Mouse (Mus musculus) hindbrain, embryonic 10.5 days (tissue): ENCODE measurements around the gene Mms19. TPM values are rescaled to one million over a fixed set of nuclear protein-coding genes. Genes with fewer than 3 reads are reported as not detected.

ENCODE experiments used
- DNase-seq: peaks from one replicate; pipeline ENCODE4 v3.0.0-alpha.2; 2017; ENCODE audit warnings: low spot score
- H3K27ac ChIP-seq: fragments of 300-500 bp; sonication (generic); 2 replicates; pipeline ENCODE4 v1.5.1; 2016; ENCODE audit warnings: mild to moderate bottlenecking, moderate library complexity
- H3K27me3 ChIP-seq: fragments of 300-500 bp; sonication (generic); 2 replicates; pipeline ENCODE4 v1.6.1; 2016; ENCODE audit warnings: mild to moderate bottlenecking; ENCODE audit not compliant: poor library complexity, insufficient read depth, severe bottlenecking
- H3K36me3 ChIP-seq: fragments of 300-500 bp; sonication (generic); 2 replicates; pipeline ENCODE4 v1.6.1; 2016; ENCODE audit warnings: mild to moderate bottlenecking, moderate library complexity
- H3K4me1 ChIP-seq: fragments of 300-500 bp; sonication (generic); replicated peaks from 2 replicates; pipeline ENCODE4 v1.6.1; 2016; ENCODE audit warnings: mild to moderate bottlenecking
- H3K4me3 ChIP-seq: fragments of 300-500 bp; sonication (generic); 2 replicates; pipeline ENCODE4 v1.5.1; 2016; ENCODE audit warnings: mild to moderate bottlenecking, moderate library complexity
- H3K9me3 ChIP-seq: fragments of 300-500 bp; sonication (generic); 2 replicates; pipeline ENCODE4 v1.6.1; 2016; ENCODE audit warnings: mild to moderate bottlenecking, moderate library complexity
- WGBS: fragments of 180-500 bp; shearing (Covaris S2); methylation state at CpG from one replicate; pipeline ENCODE4 v1.1.7; 2016; 5-methylcytosine and 5-hydroxymethylcytosine counted together
- polyA plus RNA-seq: library from polyadenylated mRNA; unstranded; fragments of >200 nt; fragmentation: Nextera tagmentation; extraction: Ambion mirVana; gene quantifications from 2 replicates; pipeline ENCODE4 v1.2.1, GENCODE M21; 2016

Gene Mms19
- polyA plus RNA-seq, 1 experiment from 2014 or later: 39.5 TPM

DNA sequence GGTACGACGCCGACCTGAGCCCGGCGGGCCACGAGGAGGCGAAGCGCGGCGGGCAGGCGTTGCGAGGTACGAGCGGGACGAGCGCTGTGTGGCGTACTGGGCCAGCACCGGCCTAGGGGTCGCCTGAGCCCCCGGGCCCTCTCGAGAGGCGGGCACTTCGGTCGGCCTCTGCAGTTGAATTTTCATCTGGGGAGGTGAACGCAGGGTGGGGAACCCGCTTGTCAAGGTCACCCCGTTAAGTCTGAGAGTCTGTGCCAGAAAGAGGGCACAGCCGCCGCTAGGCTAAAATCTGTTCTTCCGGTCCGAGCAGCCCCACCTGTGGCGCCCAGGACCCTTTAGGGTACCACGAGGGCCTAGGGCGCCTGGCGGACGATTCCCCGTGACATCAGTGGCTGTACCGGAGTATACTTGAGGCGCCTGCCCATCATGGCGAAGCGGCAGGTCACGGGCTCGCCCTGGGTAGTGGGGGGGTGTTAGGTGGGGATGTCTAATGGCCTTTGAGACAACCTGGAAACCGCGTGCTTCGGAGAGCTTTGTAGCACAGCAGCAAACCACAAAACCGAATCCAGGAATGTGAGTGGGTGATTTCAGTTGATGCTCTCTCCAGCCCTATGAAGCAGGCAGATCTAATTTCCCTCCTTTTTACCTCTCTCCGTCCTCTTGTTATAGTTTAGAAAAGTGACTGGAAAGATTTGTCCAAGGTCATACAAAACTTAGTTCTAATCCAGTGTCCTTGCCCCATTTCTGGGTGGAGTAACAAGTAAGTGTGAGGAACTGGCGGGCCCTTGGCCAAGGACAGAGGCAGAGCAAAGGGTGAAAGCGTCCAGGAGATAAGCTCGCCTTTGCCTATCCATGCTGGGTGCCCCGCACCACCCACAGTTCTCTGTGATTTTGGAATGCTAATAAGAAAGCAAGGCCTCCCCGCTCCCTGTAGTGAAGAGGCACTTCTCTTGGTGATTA lies 68.6 kb downstream of the Mms19 start:
- H3K36me3 ChIP-seq: peaks cover 41% of the 10 kb centered on the region
- no peaks in the 10 kb centered on the region for H3K27me3 ChIP-seq
- H3K9me3 ChIP-seq: no peaks in the 10 kb centered on the region
- peak; percentile 62 for DNase-seq
- peaks cover 18% of the 10 kb centered on the region for H3K4me1 ChIP-seq
- H3K4me3 ChIP-seq: peak overlapping the region; percentile 97
- WGBS: under 1% methylated on average over 53 of the region's 53 CpGs
- peak overlapping the region; percentile 97 for H3K27ac ChIP-seq

DNA sequence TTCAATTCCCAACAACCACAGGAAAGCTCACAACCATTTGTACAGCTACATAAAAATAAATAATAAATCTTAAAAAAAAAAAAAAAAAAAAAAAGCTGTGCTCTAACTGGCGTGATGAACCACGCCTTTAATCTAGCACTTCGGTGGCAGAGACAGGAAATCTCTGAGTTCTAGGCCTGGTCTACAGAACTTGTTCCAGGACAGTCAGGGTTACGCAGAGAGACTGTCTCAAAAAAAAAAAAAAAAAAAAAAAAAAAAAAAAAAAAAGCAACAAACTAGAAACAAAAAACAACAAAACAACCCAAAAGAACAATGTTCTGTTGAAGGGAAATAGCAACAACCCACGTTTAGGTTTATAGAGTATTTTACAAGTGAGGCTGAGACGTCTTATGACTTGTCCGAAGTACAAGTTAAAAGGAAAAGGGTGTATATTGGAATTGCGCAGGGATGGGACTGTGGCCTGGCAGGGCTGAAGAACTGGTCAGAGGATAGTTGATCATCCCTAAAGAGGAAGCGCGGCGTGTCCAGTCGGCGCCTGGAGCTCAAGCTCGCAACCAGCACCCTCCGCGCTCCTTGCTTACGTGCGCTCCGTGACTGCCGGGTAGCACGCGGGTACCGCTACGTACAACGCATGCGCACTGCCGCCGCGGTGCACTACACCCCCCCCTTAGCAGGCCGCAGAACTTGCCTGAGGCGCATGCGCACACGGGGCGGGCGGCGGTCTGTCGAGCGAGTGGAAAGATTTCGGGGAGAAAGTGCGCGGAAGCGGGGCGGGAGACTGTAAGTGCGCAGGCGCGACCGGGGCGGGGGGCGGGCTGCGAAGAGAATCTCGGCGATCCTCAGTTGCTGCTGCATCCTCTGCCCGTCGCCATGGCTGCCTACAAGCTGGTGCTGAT lies 69.5 kb downstream of the Mms19 start, which contains the start of gene Pgam1:
Gene Pgam1, plus strand, starts transcription at position 746 of the 896 bp plus-strand sequence.
- peaks cover 32% of the 10 kb centered on the region for H3K36me3 ChIP-seq
- 7% methylated on average over 54 of the region's 54 CpGs for WGBS
- no peaks in the 10 kb centered on the region for H3K9me3 ChIP-seq
- H3K27me3 ChIP-seq: no peaks in the 10 kb centered on the region
- peak within 1 kb of the TSS; percentile 97 for H3K27ac ChIP-seq
- H3K4me3 ChIP-seq: peak within 1 kb of the TSS; percentile 97
- peak; percentile 99 for DNase-seq
- peaks cover 18% of the 10 kb centered on the region for H3K4me1 ChIP-seq

DNA sequence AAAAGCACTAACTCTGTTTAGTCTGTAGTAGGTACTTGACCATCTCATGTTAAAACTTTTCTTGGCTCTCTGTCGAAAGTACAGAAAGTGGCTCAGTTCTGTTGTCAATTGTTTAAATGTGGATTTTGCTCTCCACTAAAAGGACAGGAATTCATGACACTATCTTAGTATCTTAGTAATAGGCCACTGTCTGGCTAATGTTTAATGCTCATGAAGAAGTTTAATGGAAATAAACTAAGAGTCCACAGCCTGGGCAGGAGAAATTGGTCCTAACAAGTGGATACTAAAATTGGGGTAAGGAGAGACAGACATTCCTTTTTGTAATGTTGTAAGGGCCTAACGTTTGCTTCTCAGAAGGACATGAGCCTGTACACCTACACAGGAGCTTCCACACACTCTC lies 70.6 kb downstream of the Mms19 start:
- H3K4me1 ChIP-seq: peaks cover 18% of the 10 kb centered on the region
- no peaks in the 10 kb centered on the region for H3K27me3 ChIP-seq
- WGBS: 85% methylated on average over 2 of the region's 2 CpGs
- no peak overlapping the region for H3K4me3 ChIP-seq
- H3K36me3 ChIP-seq: peaks cover 21% of the 10 kb centered on the region
- DNase-seq: no peak
- H3K27ac ChIP-seq: no peak overlapping the region; the same call in 1 of the 2 replicates
- H3K9me3 ChIP-seq: no peaks in the 10 kb centered on the region

DNA sequence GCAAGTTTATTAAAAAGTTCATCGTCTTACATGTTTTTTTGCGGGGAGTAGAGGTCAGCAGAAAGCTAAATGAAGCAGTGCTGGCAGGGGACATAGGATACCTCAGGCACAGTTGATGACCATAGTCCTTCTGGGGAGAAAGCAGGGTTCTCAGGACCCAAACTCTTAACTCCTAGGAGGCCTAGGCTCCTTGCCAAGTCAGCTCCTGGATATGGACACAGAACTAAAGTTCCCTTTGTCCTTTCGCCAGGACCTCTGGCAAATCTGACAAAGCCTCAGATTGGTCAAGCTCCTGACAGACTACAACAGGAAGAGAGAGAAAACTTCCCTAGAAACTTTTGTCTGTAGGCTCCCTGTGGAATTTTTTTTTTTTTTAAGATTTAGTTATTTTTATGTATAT lies 72.2 kb downstream of the Mms19 start:
- Histone ChIP-seq H3K36me3 (peaks cover 5% of the 10 kb centered on the region), H3K4me3 (no peak overlapping the region), H3K4me1 (peaks cover 11% of the 10 kb centered on the region), H3K27ac (no peak overlapping the region), H3K27me3 (no peaks in the 10 kb centered on the region), H3K9me3 (no peaks in the 10 kb centered on the region)
- 92% methylated on average over 3 of the region's 3 CpGs for WGBS
- DNase-seq: no peak

DNA sequence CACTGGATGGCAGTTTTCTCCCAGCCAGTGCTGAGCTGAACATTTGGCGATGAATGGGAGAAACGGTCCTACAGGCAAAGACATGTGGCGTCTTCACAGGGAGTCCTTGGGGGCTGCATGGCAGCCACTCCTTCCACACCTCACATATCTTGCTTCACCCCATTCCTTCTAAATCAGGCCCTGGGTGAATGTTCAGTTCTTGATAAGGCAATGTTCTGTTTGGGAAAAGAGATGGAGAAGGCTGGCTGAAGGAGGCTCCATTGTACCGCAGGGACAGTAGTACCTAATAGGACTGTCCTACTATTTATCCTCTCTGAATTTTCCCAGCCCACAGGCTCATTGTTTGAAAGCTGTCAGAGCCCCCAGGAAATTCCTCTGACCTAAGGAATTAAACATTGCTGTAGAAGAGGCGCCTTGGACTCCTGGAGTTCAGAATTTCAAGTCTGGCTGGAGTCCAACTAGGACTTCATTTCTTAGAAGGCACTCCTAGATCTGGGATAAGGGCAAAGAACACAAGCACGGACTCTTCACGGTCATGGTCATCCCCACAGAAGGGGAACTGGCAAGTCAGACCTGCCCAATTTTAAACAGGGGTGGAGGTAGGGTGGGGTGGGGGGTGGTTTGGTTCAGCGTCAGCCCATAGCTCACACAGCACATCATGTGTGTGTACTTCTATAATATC lies 73.7 kb downstream of the Mms19 start:
- Histone ChIP-seq H3K27ac (no peak overlapping the region), H3K9me3 (no peaks in the 10 kb centered on the region), H3K36me3 (no peaks in the 10 kb centered on the region), H3K27me3 (no peaks in the 10 kb centered on the region), H3K4me1 (no peaks in the 10 kb centered on the region), H3K4me3 (no peak overlapping the region)
- DNase-seq: no peak
- 59% methylated on average over 8 of the region's 8 CpGs for WGBS

DNA sequence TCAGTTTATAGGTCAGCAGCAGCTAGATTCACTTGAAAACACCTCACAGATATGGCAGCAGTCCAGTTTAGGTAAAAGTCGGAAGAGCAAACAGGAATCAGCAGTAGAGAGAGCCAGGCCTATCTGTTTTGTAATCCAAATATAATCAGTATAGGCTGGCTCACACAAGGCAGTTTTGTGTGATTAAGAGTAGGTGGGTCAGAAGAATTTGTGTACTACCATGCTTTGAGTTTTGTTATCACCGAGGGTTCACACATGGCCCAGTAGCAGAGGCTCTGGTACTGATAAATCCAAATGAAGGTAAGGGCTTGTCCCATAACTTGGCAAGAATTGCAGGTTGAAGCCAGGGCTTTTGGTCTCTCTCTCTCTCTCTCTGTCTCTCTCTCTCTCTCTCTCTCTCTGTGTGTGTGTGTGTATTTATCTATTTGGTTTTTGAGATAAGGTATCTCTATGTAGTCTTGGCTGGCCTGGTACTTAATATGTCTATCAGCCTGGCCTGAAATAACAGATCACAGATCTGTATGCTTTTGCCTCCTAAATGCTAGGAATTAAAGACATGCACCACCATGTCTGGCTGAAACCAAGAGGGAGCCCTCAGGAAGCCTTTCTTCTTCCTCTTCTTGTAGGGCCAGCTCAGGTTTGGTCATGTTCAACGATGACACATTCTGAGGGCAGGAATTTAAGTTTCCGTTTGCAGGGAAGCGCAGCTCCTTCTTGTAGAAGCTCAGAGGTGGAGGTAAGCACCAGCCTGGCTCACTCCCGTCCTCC lies 74.5 kb downstream of the Mms19 start:
- no peaks in the 10 kb centered on the region for H3K27me3 ChIP-seq
- no peak for DNase-seq
- H3K27ac ChIP-seq: no peak overlapping the region
- no peaks in the 10 kb centered on the region for H3K9me3 ChIP-seq
- 65% methylated on average over 6 of the region's 6 CpGs for WGBS
- H3K4me3 ChIP-seq: no peak overlapping the region
- no peaks in the 10 kb centered on the region for H3K4me1 ChIP-seq
- H3K36me3 ChIP-seq: no peaks in the 10 kb centered on the region

DNA sequence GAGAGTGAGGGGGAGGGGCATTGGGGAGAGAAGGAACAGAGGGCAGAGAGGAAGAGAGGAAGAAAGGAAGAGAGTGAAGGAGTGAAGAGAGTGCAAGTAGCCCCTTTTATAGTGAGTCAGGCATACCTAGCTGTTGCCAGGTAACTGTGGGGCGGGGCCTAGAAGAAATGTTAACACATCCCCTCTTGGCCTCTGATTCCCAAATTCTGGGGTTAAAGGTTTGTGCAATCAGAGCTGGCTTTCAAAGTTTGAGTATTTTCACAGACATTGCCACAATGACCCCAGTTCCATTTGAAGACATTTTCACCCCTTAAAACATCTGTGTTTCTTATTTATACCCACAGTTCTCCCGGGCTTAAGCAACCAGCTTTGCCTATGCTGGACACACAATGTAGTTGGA lies 75.7 kb downstream of the Mms19 start:
- Histone ChIP-seq H3K4me3 (no peak overlapping the region), H3K36me3 (no peaks in the 10 kb centered on the region), H3K4me1 (no peaks in the 10 kb centered on the region), H3K9me3 (no peaks in the 10 kb centered on the region), H3K27ac (no peak overlapping the region), H3K27me3 (no peaks in the 10 kb centered on the region)
- DNase-seq: no peak
- WGBS: 88% methylated on average over 2 of the region's 2 CpGs

DNA sequence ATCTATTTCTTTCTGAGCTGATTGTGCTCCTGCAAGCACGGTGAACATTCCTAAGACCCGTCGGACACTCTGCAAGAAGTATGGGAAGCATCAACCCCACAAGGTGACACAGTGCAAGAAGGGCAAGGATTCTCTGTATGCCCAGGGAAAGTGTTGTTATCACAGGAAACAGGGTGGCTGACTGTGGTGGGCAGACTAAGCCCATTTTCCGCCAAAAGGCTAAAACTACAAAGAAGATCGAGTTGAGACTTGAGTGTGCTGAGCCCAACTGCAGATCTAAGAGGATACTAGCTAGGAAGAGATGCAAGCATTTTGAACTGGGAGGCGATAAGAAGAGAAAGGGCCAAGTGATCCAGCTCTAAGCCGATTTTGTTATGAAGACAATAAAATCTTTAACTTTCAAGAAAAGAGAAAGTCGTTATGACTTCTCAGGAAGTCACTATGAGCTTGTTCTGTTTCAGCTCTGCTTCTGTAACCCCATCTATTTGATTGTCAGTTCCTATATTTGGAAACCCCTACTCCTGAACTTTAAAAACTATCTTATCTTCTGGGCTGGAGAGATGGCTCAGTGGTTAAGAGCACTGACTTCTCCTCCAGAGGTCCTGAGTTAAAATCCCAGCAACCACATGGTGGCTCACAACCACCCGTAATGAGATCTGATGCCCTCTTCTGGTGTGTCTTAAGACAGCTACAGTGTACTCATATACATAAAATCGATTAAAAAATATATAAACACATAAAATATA lies 77.9 kb downstream of the Mms19 start:
- Histone ChIP-seq H3K27ac (no peak overlapping the region), H3K9me3 (no peaks in the 10 kb centered on the region), H3K4me1 (no peaks in the 10 kb centered on the region), H3K36me3 (no peaks in the 10 kb centered on the region), H3K4me3 (no peak overlapping the region), H3K27me3 (no peaks in the 10 kb centered on the region)
- no peak for DNase-seq
- 89% methylated on average over 10 of the region's 10 CpGs for WGBS

DNA sequence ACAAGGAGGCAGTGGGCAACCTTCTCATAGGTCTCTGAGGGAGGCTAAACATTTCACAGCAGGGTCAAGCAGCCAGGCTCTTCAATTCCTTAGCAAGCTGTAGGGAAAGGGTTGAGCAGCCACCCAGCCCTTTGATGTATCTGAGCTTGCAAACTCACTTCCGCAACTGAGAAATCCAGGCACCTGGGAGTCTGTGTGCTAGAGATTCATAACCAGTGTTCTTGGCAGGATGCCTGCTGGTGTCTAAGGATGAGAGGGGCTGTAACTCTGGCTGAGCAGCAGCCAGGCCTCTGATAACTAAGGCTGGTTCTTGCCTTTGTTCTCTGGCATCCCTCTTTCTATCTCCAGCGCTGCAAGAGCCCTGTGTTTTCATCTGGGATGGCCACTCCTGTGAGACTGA lies 79.3 kb downstream of the Mms19 start:
- Histone ChIP-seq H3K27ac (no peak overlapping the region), H3K27me3 (no peaks in the 10 kb centered on the region), H3K4me1 (no peaks in the 10 kb centered on the region), H3K36me3 (no peaks in the 10 kb centered on the region), H3K4me3 (no peak overlapping the region), H3K9me3 (no peaks in the 10 kb centered on the region)
- 70% methylated on average over 2 of the region's 2 CpGs for WGBS
- no peak for DNase-seq

DNA sequence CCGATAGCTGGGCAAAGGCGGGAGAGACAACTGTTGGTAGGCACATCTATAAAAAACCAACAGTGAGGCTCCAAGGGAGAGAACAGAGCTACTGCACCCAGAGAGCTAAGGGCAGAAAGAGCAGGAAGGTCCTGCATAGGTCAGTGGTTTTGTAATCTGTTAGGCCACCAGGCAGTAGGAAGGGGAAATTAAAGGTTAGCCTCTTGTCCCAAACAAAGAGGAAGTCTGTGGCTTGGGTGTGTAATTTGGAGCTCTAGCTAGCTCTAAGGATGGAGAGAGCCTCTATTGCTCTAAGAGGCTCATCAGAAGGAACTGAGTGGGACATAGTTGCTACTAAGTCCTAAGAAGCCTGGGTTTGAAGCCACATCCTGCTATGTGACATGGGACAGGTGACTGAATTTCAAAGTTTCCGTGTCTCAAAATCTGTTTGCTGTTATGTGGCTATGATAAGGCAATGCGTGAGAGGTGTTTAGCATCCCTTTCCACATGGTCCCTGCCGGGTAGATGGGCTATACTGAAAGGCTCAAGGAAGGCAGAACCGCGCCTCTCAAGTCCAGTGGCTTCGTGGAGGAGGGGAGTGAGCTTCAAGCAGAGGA lies 80.4 kb downstream of the Mms19 start:
- Histone ChIP-seq H3K27ac (no peak overlapping the region), H3K36me3 (no peaks in the 10 kb centered on the region), H3K27me3 (no peaks in the 10 kb centered on the region), H3K4me3 (no peak overlapping the region), H3K4me1 (peaks cover 5% of the 10 kb centered on the region), H3K9me3 (no peaks in the 10 kb centered on the region)
- no peak for DNase-seq
- WGBS: 88% methylated on average over 8 of the region's 8 CpGs

DNA sequence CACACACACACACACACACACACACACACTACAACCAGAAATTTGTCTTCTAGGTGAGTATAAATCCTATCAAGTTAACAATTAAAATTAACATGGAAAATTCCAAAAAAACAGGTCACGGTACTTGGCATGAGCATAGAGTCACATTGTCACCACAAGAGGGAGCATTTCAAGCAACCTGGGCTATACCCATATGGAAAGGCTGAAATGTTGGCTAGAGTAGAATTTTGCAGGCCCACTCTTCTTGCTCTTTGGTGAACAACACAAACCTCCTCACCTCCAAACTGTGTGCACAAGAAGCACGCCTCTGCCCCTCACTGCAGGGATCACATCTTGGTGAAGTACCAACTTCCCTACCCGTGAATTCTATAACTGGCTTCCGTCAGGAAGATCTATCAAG lies 82.1 kb downstream of the Mms19 start:
- DNase-seq: peak; percentile 30
- peaks cover 18% of the 10 kb centered on the region for H3K4me1 ChIP-seq
- WGBS: 48% methylated on average over 4 of the region's 4 CpGs
- no peaks in the 10 kb centered on the region for H3K9me3 ChIP-seq
- H3K27me3 ChIP-seq: no peaks in the 10 kb centered on the region
- H3K27ac ChIP-seq: no peak overlapping the region
- H3K4me3 ChIP-seq: no peak overlapping the region
- H3K36me3 ChIP-seq: no peaks in the 10 kb centered on the region
